Mouse (Mus musculus) adrenal gland, postnatal 4 days (tissue): ENCODE measurements around the gene Rnf123. TPM values are rescaled to one million over a fixed set of nuclear protein-coding genes. Genes with fewer than 3 reads are reported as not detected.

Experiments
- DNase-seq, 2 experiments: peaks; one replicate each; pipeline ENCODE4 v3.0.0; 2021 to 2022; ENCODE audit warnings: low spot score in 2 of 2, mixed read lengths in 2 of 2
- long read RNA-seq, 2 experiments: library from polyadenylated mRNA; stranded (forward); transcript quantifications; one replicate each; pipeline ENCODE4 v2.0.0; 2021
- total RNA-seq, 2 experiments: library from RNA; stranded (reverse); gene quantifications; 2 replicates each; pipeline ENCODE4 v1.2.3; 2021

The Rnf123 gene
- total RNA-seq, result 10 to 100 TPM; 73.2 to 76.8 TPM
- long read RNA-seq, experiment 1, full-length matches to known transcripts, result 7 of 39 reads
- long read RNA-seq, experiment 1, partial matches to known transcripts, result 21 of 39 reads
- long read RNA-seq, experiment 1, other reads (novel, unspliced or antisense), result 11 of 39 reads
- long read RNA-seq, experiment 2, full-length matches to known transcripts, result 11 of 68 reads
- long read RNA-seq, experiment 2, partial matches to known transcripts, result 34 of 68 reads
- long read RNA-seq, experiment 2, other reads (novel, unspliced or antisense), result 23 of 68 reads

DNA sequence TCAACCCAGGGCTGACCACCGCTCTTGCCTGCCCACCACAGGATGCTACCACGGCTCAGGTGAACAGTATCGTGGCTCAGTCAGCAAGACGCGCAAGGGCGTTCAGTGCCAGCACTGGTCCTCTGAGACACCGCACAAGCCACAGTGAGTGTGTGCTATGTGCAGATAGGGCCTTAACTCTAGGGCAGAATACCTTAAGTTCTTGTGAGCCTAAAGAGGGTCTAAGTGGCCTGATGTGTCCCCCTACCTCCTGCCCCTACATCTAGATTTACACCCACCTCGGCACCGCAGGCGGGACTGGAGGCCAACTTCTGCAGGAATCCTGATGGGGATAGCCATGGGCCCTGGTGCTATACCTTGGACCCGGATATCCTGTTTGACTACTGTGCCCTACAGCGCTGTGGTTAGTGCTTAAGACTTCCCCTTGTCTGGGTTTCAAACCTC, at the start of gene Rnf123:
Gene Rnf123, minus strand, starts transcription at position 359 of the 444 bp plus-strand sequence.
- no peak for DNase-seq

DNA sequence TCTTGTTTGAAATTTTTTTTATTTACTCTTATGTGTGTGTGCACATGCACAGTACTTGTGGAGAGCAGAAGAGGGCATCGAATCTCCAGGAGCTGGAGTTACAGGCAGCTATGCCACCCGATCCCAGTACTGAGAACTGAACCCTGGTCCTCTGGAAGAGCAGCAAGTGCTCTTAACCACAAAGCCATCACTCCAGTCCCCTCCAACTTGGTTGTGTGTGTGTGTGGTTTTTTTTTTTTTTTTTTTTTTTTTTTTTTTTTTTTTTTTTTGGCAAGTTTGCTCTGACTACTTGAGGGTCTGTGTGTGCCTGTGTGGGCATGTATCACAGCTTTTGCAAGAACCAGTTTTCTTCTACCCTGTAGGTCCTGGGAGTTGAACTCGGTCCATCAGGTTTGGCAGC, 49.2 kb upstream of the Rnf123 start:
- no peak for DNase-seq

DNA sequence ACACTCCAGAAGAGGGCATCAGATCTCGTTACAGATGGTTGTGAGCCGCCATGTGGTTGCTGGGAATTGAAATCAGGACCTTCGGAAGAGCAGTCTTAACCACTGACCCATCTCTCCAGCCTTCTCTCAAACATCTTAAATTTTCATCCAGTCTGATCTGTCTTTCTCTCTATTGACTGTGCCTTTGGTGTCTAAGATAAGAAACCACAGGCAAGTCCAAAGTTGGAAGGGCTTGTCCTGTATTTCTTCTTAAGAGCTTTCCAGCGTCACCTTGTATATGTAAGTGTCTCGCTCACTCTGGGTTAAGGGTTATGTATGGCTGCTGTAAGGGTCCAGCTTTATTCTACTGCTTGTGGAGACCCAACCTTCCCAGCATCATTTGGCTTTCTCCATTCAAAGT, 48.4 kb upstream of the Rnf123 start:
- DNase-seq, result no peak

DNA sequence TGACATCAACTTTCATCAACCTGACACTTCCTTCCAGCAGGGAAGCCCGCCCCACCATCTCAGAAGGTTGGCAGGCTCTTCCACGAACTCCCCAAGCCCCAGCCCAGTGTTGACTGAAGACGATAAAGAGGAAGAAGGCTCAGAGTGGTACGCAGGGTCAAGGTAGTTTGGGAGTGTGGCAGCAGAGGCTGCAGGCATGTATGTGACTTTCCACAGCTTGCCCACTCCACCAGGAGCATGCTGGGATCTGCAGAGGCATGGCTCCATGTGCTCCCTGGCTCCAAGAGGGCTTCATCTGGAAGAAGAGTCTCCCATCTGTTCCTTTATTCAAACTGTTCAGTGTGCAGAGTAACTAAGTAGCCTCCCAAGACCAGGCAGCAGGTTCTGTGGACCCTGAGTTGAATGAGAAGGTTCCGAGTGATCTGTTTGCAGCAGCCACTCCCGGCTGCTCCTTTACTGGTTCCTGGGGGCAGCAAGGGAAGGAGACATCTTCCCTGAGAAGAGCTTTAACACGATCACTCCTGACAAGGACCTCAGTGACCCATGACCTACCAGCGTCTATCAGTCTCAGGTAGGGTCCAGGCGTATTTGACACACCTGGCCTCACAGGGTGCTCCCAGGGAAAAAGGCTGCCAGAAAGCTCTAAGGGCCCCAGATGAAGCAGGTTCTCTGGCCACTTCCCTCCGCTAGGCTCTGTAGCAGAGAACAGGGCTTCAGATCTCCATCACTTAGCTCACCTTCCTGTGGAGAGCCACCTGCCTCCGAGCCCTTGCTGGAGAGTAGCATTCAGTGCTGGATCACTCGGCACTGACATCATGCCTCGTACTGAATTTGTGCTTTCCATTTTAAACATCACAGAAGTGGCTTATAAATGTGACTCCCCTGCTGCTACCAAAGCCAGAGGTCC, 46.1 kb upstream of the Rnf123 start:
- no peak for DNase-seq

DNA sequence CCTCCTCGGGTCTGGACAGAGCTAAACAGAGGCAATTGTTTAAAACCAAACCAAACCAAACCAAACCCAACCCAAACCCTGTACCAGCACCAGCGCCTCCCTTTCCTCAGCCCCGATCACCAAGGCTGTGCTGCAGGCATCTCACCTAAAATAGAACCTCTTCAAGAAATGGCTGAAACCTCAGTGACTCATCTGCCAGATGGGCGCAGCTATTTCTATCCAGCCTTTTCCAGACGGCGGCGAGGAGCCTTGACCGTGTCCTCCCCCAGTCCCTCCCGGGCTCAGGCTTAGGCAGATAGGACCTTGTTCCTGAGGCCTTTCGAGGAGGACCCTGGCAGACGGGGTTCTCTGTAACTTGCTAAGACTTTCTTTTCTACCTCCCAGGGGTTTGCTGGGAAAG, 45.1 kb upstream of the Rnf123 start:
- no peak for DNase-seq

DNA sequence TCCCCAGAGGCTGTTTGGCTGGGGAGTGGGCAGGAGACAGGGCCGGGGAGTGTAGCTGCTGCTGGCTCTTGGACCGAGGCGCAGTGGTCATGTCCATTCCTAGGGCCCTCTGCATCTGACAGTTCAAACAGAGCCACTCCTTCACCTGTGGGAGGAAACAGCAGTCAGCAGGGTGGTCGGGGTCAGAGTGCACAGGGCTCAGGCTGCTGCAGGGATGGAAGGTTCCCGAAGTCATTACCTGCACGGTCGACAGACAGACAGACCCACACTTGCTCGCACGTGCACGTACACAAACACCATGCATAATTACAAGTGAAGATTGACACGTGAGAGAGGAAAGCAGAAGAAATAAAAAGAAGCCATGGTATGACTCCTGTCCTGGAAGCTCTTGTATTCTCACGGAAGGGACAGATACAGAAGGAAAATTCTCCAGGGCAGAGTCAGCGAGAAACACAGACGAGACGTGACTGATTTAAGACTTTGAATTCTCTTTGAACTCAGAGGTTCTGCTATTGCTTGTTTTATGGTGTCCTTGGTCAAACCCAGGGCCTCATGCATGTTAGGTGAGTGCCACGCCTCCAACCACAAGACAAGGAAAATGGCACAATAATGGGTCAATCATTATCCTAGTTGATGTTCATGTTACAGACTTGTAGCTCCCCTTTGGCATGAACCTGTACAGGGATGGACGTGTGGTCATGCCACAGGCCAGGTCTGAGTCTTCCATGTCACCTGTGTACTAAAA, 43.5 kb upstream of the Rnf123 start:
- no peak for DNase-seq

DNA sequence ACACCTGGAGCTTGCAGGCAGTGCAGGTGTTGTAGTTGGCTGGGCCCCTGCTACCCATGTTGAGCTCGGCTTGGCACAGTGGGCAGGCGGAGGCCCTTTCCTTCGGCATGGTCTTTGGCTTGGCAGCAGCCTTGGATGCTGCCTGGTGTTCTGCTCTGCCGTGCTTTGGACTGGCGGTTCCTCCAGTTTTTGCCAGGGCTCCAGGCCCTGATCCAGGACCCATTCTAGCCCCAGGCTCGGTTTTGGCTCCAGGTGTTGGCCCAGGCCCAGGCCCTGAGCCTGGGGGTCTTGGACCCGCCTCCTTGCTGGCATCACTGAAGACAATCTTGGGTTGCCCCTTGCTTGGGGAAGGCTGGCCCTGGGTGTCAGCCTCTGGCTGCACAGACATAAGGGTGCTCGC, 42.6 kb upstream of the Rnf123 start:
- no peak for DNase-seq

DNA sequence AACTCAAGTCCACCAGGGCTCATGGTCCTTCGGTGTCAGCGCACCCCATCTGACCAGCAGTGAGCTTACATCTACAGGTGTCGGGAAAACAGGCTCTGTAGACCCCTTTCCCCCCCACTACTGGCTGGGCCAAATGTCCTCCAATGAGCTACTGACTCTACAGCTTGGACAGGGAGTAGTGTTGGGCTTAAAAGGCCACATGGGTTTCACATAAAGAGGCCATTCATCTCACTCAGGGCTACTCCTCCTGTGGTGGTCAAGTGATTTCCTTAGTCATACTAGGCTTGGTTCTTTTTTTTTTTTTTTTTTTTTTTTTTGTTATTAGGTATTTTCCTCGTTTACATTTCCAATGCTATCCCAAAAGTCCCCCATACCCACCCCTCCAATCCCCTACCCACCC, 40.8 kb upstream of the Rnf123 start:
- no peak for DNase-seq

DNA sequence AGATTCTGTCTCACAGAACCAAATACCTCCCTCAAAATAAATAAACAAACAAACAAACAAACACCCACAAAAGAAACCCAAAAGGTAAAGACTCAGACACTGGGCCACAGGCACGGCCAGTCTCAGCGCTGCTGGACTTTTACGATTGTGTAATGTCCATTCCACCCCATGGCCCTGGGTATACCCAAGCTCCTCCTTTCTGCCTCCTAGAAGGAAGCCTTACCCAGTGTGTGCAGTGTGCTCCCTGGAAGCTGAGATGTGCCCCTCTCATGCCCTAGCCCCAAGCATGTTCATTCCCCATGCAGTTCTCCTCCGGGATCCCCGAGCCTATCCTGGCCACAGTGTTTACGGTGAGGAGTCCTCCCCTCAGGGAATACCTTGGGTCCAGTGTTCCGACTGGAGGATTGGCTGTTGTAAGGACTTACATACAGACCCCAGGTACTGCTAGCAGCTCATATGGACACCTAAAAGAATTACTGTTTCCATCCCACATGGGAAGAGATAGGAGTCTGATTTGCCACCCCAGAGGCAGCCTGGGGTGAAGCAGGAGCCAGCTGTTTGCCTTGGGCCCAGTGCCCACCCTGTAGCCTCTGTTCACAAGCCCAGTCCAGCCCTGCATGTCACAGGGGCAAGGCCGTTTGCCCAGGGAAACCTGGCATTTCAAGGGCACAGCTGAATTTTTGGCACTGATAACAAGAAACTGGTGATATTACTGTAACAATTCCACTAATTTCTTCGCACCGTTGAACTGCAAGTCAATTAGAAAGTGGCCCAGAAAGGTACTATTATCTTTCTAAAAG, 38.2 kb upstream of the Rnf123 start:
- no peak for DNase-seq

DNA sequence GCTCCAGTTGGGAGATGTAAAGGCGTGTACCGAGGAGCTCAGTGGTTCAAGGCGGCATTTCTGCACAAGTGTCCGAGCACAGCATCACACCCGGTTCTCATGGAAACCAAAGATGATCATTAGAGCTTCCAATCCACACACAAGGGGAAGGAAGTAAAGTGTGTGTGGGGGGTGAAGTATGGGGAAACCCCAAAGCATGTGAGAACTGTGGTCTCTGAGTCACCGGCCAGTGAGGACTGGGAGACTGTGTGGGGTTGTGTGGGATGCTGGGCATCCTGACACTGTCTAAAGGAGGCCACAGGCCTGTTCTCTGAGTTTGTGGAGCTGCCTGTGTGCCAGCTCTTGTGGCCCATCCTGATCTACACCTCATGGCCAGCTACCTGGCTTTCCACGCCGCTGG, 37.5 kb upstream of the Rnf123 start:
- no peak for DNase-seq

DNA sequence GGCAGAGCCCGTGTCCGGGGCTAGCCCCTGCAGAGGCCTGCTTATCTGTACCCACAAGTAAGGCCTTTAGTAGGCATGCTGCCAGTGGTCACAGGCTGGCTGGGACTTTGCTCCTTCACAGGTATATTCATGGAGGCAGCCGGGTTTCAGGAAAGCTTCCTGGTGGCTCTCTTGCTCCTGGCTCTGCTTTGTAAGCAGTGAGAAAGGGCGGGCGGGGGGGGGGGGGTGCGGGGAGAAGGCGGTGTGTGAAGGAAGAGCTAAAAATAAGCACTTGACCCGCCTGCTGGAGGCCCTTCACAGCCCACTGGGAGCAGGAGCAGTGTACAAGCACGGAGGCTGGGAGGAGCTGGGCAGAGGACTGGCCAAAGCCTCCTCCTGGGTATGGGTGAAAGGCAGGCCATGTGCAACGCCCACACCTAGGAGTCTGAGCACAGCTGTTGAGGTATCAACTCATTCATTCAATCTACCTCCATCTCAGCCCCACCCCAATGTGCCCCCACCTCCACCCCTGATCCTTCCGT, 36.8 kb upstream of the Rnf123 start:
- DNase-seq, result no peak

DNA sequence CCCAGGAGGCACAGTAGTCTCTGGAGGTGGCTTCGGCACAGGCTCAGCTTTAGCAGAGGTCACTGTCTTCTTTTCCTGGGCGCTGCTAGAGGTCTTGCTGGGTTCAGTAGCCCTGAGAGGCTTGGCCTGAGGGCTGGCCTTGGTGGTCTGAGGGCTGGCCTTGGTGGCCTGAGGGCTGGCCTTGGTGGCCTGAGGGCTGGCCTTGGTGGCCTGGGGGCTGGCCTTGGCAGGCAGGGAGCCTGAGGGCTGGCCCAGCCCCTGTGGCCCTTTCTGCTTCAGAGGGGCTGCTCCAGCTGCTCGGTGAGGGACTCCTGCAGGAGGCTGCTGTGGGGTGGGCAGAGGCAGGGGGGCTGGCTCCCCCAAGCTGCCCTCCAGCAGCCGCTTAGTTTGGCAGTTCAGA, 34.0 kb upstream of the Rnf123 start:
- DNase-seq, result peak in 1 of 2 experiments; percentile 50

DNA sequence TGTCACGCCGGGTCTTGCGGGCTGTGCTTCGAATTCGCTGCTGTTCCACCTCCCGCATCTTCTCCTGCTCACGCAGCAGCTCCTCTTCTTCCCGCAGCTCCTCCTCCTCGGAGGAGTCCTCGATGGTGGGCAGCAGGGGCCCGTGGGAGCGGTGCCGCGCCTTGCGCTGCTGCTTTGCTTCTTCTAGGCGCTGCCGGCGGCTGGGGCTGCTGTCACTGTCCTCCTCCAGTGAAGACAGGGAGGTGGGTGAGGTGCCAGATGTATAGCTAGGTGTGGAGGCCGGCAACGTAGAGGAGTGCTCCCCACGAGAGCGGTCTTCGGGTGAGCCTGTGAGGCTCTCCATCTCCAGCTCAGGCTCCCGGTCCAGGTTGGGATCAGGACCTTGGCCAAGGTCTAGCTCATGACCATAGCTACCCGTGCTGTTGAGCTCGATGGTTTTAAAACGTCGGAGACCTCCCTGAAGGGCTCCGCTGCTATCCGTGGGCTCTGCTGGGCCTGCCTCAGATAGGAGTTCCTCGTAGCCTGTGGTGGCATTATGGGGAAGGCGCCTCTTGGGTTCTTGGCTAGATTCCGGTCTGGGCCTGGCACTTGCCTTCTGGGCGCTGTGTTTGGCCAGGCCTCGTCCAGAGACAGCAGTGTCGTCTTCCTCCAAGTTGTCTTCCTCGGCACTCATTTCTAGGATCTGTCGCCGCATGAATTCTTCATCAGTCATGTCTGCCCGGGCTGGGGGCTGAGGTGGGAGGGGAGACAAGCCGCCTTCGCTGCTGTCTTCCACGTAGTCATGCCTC, 32.3 kb upstream of the Rnf123 start:
- DNase-seq, result no peak

DNA sequence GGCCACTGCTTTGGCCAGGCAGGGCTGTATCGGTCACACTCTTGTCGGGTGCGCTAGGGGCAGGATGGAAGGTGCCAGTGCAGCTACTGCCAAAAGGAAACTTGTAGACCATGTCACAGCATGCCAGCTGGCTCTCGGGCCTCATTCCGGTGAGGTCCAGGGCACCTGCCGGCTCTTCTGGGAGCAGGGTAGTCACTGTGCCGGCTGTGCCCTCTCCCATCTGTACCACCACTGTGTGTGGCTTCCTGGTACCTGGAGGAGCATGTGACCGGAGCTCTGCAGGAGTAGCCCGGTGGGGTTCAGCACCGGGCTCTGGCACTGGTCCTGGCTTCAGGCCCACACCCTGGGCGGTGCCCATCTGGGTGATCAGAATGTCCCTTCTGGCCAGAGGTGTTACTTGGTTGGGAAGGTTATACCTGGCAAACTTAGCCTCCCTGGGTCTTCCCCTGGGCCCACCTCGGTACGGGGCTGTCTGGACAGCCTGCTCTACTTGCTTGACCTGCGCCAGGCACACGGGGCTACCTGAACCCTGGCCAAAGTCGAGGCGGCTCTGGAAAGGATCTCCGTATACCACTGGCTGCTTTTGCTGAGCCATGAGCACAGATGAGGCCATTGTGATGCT, 29.7 kb upstream of the Rnf123 start:
- no peak for DNase-seq

DNA sequence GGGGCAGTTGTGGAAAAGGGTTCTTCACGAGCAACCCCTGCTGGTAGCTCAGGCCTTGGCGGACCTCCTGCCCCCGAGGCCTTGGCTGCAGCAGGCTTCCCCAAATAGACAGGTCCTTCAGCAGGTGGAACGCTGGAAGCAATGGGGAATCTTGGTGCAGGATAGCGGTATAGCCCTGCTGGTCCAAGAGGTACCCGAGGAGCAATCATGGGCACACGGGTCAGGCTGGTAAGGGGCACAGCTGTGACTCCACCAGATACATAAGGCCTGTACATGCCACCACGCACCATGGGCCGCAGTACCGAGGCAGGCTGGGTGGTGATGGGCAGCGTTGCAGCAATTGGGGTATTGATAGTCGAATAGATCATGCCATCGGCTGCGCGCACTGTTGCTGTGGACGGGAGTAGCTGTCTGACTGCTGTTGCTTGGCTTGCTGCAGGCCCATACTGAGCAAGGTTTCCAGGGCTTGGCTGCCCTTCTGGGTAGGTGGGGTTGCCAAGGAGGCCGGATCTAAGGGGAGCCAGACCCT, 28.5 kb upstream of the Rnf123 start:
- DNase-seq, result no peak

DNA sequence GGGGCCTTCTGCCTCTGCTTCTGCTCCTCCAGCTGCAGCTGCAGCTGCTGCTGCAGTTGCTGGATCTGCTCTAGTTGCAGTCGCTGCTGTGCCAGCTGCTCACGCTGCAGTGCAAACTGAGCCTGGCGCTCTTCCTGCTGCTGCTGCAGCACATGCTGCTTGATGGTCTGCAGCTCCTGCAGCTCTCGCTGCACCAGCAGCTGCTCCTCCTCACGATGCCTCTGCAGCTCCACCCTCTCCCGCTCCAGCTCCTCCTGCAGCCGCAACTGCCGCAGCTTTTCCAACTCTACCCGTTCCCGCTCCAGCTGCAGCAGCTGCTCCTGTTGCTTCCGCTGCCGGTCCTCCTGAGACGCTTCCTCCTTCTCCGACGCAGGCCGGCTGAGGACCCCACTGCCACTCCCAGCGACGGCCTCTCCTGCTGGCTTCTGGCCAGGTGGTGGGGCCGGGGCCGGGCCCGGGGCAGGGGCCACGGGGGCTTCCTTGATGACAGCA, 28.0 kb upstream of the Rnf123 start:
- DNase-seq, result no peak

DNA sequence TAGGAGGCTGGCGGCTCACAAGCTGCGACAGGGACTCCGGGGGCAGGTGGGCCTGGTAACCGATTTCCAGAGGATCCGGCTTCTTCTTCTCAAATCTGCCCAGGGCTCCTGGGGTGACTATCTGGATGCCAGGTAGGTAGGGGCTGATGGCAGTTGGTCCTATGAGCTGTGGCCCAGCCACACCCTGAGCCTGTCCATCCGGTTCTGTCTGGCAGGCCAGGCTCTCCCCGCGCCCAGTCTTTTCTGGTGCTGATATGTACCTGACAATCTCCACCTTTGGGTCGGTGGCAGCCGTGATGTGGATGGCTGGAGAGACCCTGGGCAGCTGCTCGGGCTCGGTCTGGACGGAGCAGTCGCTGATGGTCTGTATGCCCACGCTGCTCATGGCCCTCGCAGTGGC, 27.0 kb upstream of the Rnf123 start:
- DNase-seq, result no peak

DNA sequence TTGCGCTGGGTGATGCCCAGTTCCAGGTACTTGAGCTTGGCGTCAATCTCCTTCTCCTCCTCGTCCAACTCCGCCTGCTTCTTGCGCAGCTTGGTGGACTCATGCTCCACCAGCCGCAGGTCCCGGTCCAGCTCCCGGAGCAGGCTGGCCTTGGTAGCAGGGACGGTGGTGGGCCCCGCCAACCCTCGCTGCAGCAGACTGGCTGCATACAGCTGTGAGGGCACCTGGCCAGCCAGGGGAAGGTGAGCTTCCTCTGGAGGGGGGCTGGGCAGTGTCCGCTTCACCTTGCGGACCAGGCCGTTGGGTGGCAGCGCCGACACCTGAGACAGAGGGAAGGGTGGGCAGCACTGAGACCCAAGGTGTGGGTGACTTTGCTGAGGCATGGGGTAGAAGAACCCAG, 24.7 kb upstream of the Rnf123 start:
- no peak for DNase-seq

DNA sequence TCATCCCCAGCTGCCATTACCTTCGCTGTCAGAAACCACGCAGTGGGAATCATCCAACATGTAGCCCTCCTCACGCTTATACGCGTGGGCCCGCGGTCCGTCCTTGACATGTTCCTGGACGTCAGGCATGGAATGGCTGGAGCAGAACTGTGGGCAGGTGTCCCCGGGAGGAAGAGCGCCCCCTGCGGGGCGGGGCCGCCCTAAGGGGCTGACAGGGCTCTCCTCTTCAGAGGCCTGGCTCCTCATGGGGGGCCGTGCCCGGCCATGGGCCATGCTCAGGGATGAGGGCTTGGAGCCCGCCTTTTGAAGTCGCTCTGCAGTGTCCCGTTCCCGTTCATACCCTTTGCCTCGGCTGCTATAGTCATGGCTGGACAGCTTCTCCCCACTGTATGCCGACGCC, 22.9 kb upstream of the Rnf123 start:
- DNase-seq, result no peak
